Mouse (Mus musculus): ENCODE measurements around the gene Olfr782. TPM values are rescaled to one million over a fixed set of nuclear protein-coding genes. Genes with fewer than 3 reads are reported as not detected.
"Not testable (repeated sequence)": the region's sequence is repeated elsewhere in the genome, so short reads cannot be mapped to it uniquely, and the experiment has no call there.

Gene Olfr782
- not detected in 2 replicates for polyA plus RNA-seq (2014; fragmentation: Nextera tagmentation; extraction: Ambion mirVana)

- Histone ChIP-seq H3K9me3 (ENCODE audit: control insufficient read depth, low read length) (no peaks in the 10 kb centered on the region), H3K27ac (ENCODE audit: low read depth, low read length) (no peak within 1 kb of the TSS), H3K4me3 (ENCODE audit: low read depth, low read length) (no peak within 1 kb of the TSS), H3K9ac (ENCODE audit: low read length) (no peak within 1 kb of the TSS), H3K4me1 (replicated peaks; ENCODE audit: control insufficient read depth, insufficient read depth, low read length) (no peaks in the 10 kb centered on the region), H3K27me3 (ENCODE audit: control insufficient read depth, insufficient read depth, low read length) (no peaks in the 10 kb centered on the region), H3K36me3 (ENCODE audit: control insufficient read depth, insufficient read depth, low read length) (no peaks in the 10 kb centered on the region), H3K4me2 (ENCODE audit: low read depth, low read length, severe bottlenecking) (no peak within 1 kb of the TSS)
- no peak for DNase-seq (ENCODE audit: low spot score)
- WGBS: 93% methylated on average over 3 of the region's 3 CpGs
- no peak for ATAC-seq (replicated peaks; ENCODE audit: low FRiP score)
These were observed at the start of gene Olfr782 for GRCm38 (mm10) chr10:129348550-129348949. Gene Olfr782 (plus strand): TSS chr10:129348850.

- WGBS: 57% methylated on average over 1 of the region's 1 CpGs
- H3K9ac ChIP-seq (ENCODE audit: low read length); H3K9me3 ChIP-seq (ENCODE audit: control insufficient read depth, low read length); H3K27me3 ChIP-seq (ENCODE audit: control insufficient read depth, insufficient read depth, low read length); H3K36me3 ChIP-seq (ENCODE audit: control insufficient read depth, insufficient read depth, low read length); H3K4me3 ChIP-seq (ENCODE audit: low read depth, low read length); H3K27ac ChIP-seq (ENCODE audit: low read depth, low read length); H3K4me1 ChIP-seq (replicated peaks; ENCODE audit: control insufficient read depth, insufficient read depth, low read length); H3K4me2 ChIP-seq (ENCODE audit: low read depth, low read length, severe bottlenecking); ATAC-seq (replicated peaks; ENCODE audit: low FRiP score); DNase-seq (ENCODE audit: low spot score): not testable (repeated sequence)
These were observed 35.7 kb upstream of the Olfr782 start for GRCm38 (mm10) chr10:129312973-129313372.

DNA sequence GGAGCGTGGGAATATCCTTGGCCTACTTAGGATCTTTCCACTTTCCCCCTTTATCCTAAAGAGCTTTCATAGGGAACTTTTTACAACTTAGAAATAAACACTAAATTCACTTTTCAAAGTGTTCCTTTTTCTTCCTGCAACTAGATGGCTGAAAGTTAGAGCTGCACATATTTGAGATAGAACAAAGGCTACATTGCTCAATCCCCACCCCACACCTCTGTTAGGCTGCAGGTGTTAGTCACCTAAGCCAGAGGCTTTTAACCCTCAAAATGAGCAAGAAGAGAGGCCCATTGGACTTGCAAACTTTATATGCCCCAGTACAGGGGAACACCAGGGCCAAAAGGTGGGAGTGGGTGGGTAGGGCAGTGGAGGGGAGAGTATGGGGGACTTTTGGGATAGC, 35.1 kb upstream of the Olfr782 start:
- not testable (repeated sequence) for H3K4me3 ChIP-seq (ENCODE audit: low read depth, low read length); H3K27me3 ChIP-seq (ENCODE audit: control insufficient read depth, insufficient read depth, low read length); ATAC-seq (replicated peaks; ENCODE audit: low FRiP score); H3K4me2 ChIP-seq (ENCODE audit: low read depth, low read length, severe bottlenecking); H3K4me1 ChIP-seq (replicated peaks; ENCODE audit: control insufficient read depth, insufficient read depth, low read length); DNase-seq (ENCODE audit: low spot score); H3K36me3 ChIP-seq (ENCODE audit: control insufficient read depth, insufficient read depth, low read length); H3K27ac ChIP-seq (ENCODE audit: low read depth, low read length); H3K9ac ChIP-seq (ENCODE audit: low read length); H3K9me3 ChIP-seq (ENCODE audit: control insufficient read depth, low read length)
- WGBS: no CpG with 5 or more reads among the region's 1 CpGs

DNA sequence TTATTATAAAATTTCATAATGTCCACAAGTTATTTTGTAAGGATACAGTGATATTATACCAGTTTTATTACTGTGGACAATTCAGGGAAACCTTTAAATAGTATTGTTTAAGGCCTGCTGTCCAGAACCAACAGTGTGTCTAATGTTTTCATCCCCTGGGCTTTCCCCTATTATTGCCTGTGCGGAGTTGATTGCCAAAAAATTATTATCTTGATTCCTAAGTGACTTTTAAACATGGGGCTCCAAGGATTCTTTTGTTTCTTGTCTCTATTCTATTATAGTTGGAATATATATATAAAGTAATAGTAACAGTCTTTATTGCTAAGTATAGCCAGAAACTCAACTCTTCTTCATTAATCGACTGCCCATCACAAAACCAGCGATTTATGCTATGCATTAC, 30.8 kb upstream of the Olfr782 start, which contains the start of gene Olfr780:
Gene Olfr780, plus strand, starts transcription at position 301 of the 400 bp plus-strand sequence.
- DNase-seq (ENCODE audit: low spot score) (no peak), ATAC-seq (replicated peaks; ENCODE audit: low FRiP score) (no peak)
- Histone ChIP-seq H3K9ac (ENCODE audit: low read length) (no peak within 1 kb of the TSS), H3K4me2 (ENCODE audit: low read depth, low read length, severe bottlenecking) (no peak within 1 kb of the TSS), H3K27me3 (ENCODE audit: control insufficient read depth, insufficient read depth, low read length) (no peaks in the 10 kb centered on the region), H3K27ac (ENCODE audit: low read depth, low read length) (no peak within 1 kb of the TSS), H3K9me3 (ENCODE audit: control insufficient read depth, low read length) (no peaks in the 10 kb centered on the region), H3K4me1 (replicated peaks; ENCODE audit: control insufficient read depth, insufficient read depth, low read length) (no peaks in the 10 kb centered on the region), H3K36me3 (ENCODE audit: control insufficient read depth, insufficient read depth, low read length) (no peaks in the 10 kb centered on the region), H3K4me3 (ENCODE audit: low read depth, low read length) (no peak within 1 kb of the TSS)
- 84% methylated on average over 3 of the region's 3 CpGs for WGBS

DNA sequence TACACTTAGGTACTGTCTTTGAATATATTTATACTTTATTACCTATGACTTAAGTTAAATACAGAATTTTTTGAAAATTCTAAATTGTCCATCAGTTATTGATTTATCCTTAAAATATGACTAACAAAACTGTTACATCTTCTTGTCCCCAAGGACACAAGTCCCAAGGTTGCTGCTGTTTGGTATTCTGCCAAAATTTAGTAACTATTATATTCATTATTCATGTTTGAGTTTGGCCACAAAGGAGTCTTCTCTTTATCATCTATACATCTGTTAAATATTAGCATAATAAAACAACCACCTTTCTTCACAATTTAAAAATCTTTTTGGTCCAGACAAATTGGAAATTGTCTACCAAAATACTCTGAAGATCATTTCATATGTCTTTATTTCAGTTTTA, 20.1 kb upstream of the Olfr782 start, which contains the start of gene Olfr781:
Gene Olfr781, plus strand, starts transcription at position 301 of the 400 bp plus-strand sequence.
- no peak for ATAC-seq (replicated peaks; ENCODE audit: low FRiP score)
- no peak within 1 kb of the TSS for H3K4me3 ChIP-seq (ENCODE audit: low read depth, low read length)
- no peaks in the 10 kb centered on the region for H3K9me3 ChIP-seq (ENCODE audit: control insufficient read depth, low read length)
- H3K4me2 ChIP-seq (ENCODE audit: low read depth, low read length, severe bottlenecking): no peak within 1 kb of the TSS
- no peaks in the 10 kb centered on the region for H3K4me1 ChIP-seq (replicated peaks; ENCODE audit: control insufficient read depth, insufficient read depth, low read length)
- no peak for DNase-seq (ENCODE audit: low spot score)
- H3K27me3 ChIP-seq (ENCODE audit: control insufficient read depth, insufficient read depth, low read length): no peaks in the 10 kb centered on the region
- no peak within 1 kb of the TSS for H3K9ac ChIP-seq (ENCODE audit: low read length)
- no peak within 1 kb of the TSS for H3K27ac ChIP-seq (ENCODE audit: low read depth, low read length)
- no peaks in the 10 kb centered on the region for H3K36me3 ChIP-seq (ENCODE audit: control insufficient read depth, insufficient read depth, low read length)

GRCm38 (mm10) chr10:129352475-129352874, 3.8 kb downstream of the Olfr782 start:
- WGBS: 76% methylated on average over 2 of the region's 2 CpGs
- not testable (repeated sequence) for H3K9me3 ChIP-seq (ENCODE audit: control insufficient read depth, low read length)

GRCm38 (mm10) chr10:129356496-129356895, 7.8 kb downstream of the Olfr782 start:
- 86% methylated on average over 4 of the region's 4 CpGs for WGBS
- ATAC-seq (replicated peaks; ENCODE audit: low FRiP score); H3K9ac ChIP-seq (ENCODE audit: low read length): not testable (repeated sequence)

More at GRCm38 (mm10) chr10:129352475-129352874, 3.8 kb downstream of the Olfr782 start:
- not testable (repeated sequence) for DNase-seq (ENCODE audit: low spot score); H3K36me3 ChIP-seq (ENCODE audit: control insufficient read depth, insufficient read depth, low read length); H3K9ac ChIP-seq (ENCODE audit: low read length); ATAC-seq (replicated peaks; ENCODE audit: low FRiP score); H3K4me3 ChIP-seq (ENCODE audit: low read depth, low read length); H3K4me2 ChIP-seq (ENCODE audit: low read depth, low read length, severe bottlenecking); H3K4me1 ChIP-seq (replicated peaks; ENCODE audit: control insufficient read depth, insufficient read depth, low read length); H3K27me3 ChIP-seq (ENCODE audit: control insufficient read depth, insufficient read depth, low read length); H3K27ac ChIP-seq (ENCODE audit: low read depth, low read length)

DNA sequence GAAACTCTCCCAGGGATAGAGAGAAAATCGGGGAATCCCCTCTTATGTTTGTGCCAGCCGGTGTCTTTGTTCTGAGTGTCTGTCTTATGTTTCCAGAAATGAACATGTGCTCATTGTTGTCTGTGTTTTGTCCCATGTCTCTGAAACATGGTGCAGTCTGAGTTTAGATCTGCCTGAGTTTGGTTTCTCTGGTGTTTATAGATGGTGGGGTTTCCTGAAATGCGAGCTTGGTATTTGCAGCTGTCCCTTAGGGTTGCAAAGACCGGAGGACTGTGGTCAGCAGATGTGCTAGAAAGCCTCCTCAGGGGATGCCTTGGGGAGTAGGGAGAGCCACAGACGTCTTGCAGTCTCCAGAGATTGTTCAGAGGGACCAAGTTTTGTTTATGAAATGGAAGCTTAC, 8.7 kb downstream of the Olfr782 start:
- Histone ChIP-seq H3K9ac (ENCODE audit: low read length) (no peak overlapping the region), H3K27me3 (ENCODE audit: control insufficient read depth, insufficient read depth, low read length) (no peaks in the 10 kb centered on the region), H3K4me3 (ENCODE audit: low read depth, low read length) (no peak overlapping the region), H3K27ac (ENCODE audit: low read depth, low read length) (no peak overlapping the region), H3K9me3 (ENCODE audit: control insufficient read depth, low read length) (no peaks in the 10 kb centered on the region), H3K4me1 (replicated peaks; ENCODE audit: control insufficient read depth, insufficient read depth, low read length) (no peaks in the 10 kb centered on the region), H3K4me2 (ENCODE audit: low read depth, low read length, severe bottlenecking) (no peak overlapping the region), H3K36me3 (ENCODE audit: control insufficient read depth, insufficient read depth, low read length) (no peaks in the 10 kb centered on the region)
- DNase-seq (ENCODE audit: low spot score): no peak
- no peak for ATAC-seq (replicated peaks; ENCODE audit: low FRiP score)
- WGBS: 84% methylated on average over 5 of the region's 5 CpGs

More at GRCm38 (mm10) chr10:129356496-129356895, 7.8 kb downstream of the Olfr782 start:
- not testable (repeated sequence) for DNase-seq (ENCODE audit: low spot score); H3K27ac ChIP-seq (ENCODE audit: low read depth, low read length); H3K4me1 ChIP-seq (replicated peaks; ENCODE audit: control insufficient read depth, insufficient read depth, low read length); H3K9me3 ChIP-seq (ENCODE audit: control insufficient read depth, low read length); H3K36me3 ChIP-seq (ENCODE audit: control insufficient read depth, insufficient read depth, low read length); H3K4me3 ChIP-seq (ENCODE audit: low read depth, low read length); H3K27me3 ChIP-seq (ENCODE audit: control insufficient read depth, insufficient read depth, low read length); H3K4me2 ChIP-seq (ENCODE audit: low read depth, low read length, severe bottlenecking)

- not testable (repeated sequence) for H3K4me3 ChIP-seq (ENCODE audit: low read depth, low read length); H3K9ac ChIP-seq (ENCODE audit: low read length); H3K4me1 ChIP-seq (replicated peaks; ENCODE audit: control insufficient read depth, insufficient read depth, low read length); H3K27ac ChIP-seq (ENCODE audit: low read depth, low read length); H3K4me2 ChIP-seq (ENCODE audit: low read depth, low read length, severe bottlenecking); H3K9me3 ChIP-seq (ENCODE audit: control insufficient read depth, low read length); DNase-seq (ENCODE audit: low spot score); ATAC-seq (replicated peaks; ENCODE audit: low FRiP score); H3K27me3 ChIP-seq (ENCODE audit: control insufficient read depth, insufficient read depth, low read length); H3K36me3 ChIP-seq (ENCODE audit: control insufficient read depth, insufficient read depth, low read length)
- 86% methylated on average over 5 of the region's 5 CpGs for WGBS
These were observed 25.4 kb downstream of the Olfr782 start for GRCm38 (mm10) chr10:129374051-129374450.
